Mouse (Mus musculus) cerebellum, adult 2 months (tissue): ENCODE measurements around the gene Ddc.

Experiments
- CTCF ChIP-seq: fragments of 200-500 bp; IDR thresholded peaks from 2 replicates; pipeline ENCODE4 v1.5.1; 2011; ENCODE audit warnings: low read depth, mild to moderate bottlenecking, control low read depth, low read length, moderate library complexity, borderline replicate concordance; ENCODE audit not compliant: insufficient read depth
- POLR2A ChIP-seq: fragments of 200-500 bp; IDR thresholded peaks from 2 replicates; pipeline ENCODE4 v1.6.1; 2011; ENCODE audit warnings: low read length, control low read depth, borderline replicate concordance; ENCODE audit not compliant: insufficient read depth

GRCm38 (mm10) chr11:11781728-11782127 lies 116.2 kb downstream of the Ddc start:
- TF ChIP-seq CTCF (no peak), POLR2A (no peak)
